Mouse (Mus musculus): Measurements from ENCODE around the gene Olfm2. TPM values are rescaled to one million over a fixed set of nuclear protein-coding genes. Genes with fewer than 3 reads are reported as not detected.

The Olfm2 gene
- polyA plus RNA-seq, 1 experiment, result 2.3 TPM

- no peak overlapping the region for H3K4me3 ChIP-seq (ENCODE audit: insufficient read depth, low read depth, low read length)
- no peaks in the 10 kb centered on the region for H3K36me3 ChIP-seq (ENCODE audit: control insufficient read depth, insufficient read depth, low read length)
- 68% methylated on average over 2 of the region's 2 CpGs for WGBS
- H3K4me1 ChIP-seq (ENCODE audit: control insufficient read depth, insufficient read depth, low read length), result no peaks in the 10 kb centered on the region
- H3K27me3 ChIP-seq (replicated peaks; ENCODE audit: control insufficient read depth, insufficient read depth, low read length), result no peaks in the 10 kb centered on the region
- no peak for DNase-seq
- TF ChIP-seq CTCF (conservative IDR thresholded peaks at IDR 0.05; ENCODE audit: insufficient read depth, insufficient read length, low read depth, low read length), result no peak
- TF ChIP-seq POLR2A (IDR thresholded peaks at IDR 0.05; ENCODE audit: low read depth, low read length), result no peak
- no peak overlapping the region for H3K27ac ChIP-seq (ENCODE audit: insufficient read depth, low read depth, low read length)
Observed at GRCm38 (mm10) chr9:20765274-20765673, 19.1 kb upstream of the Olfm2 start.

GRCm38 (mm10) chr9:20763099-20763498, 16.9 kb upstream of the Olfm2 start:
- 83% methylated on average over 1 of the region's 1 CpGs for WGBS
- no peaks in the 10 kb centered on the region for H3K36me3 ChIP-seq (ENCODE audit: control insufficient read depth, insufficient read depth, low read length)
- H3K27me3 ChIP-seq (replicated peaks; ENCODE audit: control insufficient read depth, insufficient read depth, low read length), result no peaks in the 10 kb centered on the region
- no peaks in the 10 kb centered on the region for H3K4me1 ChIP-seq (ENCODE audit: control insufficient read depth, insufficient read depth, low read length)
- no peak overlapping the region for H3K27ac ChIP-seq (ENCODE audit: insufficient read depth, low read depth, low read length)
- H3K4me3 ChIP-seq (ENCODE audit: insufficient read depth, low read depth, low read length), result no peak overlapping the region
- no peak for TF ChIP-seq CTCF (conservative IDR thresholded peaks at IDR 0.05; ENCODE audit: insufficient read depth, insufficient read length, low read depth, low read length)
- TF ChIP-seq POLR2A (IDR thresholded peaks at IDR 0.05; ENCODE audit: low read depth, low read length), result no peak
- no peak for DNase-seq

GRCm38 (mm10) chr9:20762197-20762961, 16.2 kb upstream of the Olfm2 start:
- no peak for TF ChIP-seq CTCF (conservative IDR thresholded peaks at IDR 0.05; ENCODE audit: insufficient read depth, insufficient read length, low read depth, low read length)
- no peak for TF ChIP-seq POLR2A (IDR thresholded peaks at IDR 0.05; ENCODE audit: low read depth, low read length)
- H3K27me3 ChIP-seq (replicated peaks; ENCODE audit: control insufficient read depth, insufficient read depth, low read length), result no peaks in the 10 kb centered on the region
- 60% methylated on average over 7 of the region's 7 CpGs for WGBS
- H3K36me3 ChIP-seq (ENCODE audit: control insufficient read depth, insufficient read depth, low read length), result no peaks in the 10 kb centered on the region
- no peak for DNase-seq
- no peak overlapping the region for H3K27ac ChIP-seq (ENCODE audit: insufficient read depth, low read depth, low read length)
- H3K4me1 ChIP-seq (ENCODE audit: control insufficient read depth, insufficient read depth, low read length), result no peaks in the 10 kb centered on the region
- H3K4me3 ChIP-seq (ENCODE audit: insufficient read depth, low read depth, low read length), result no peak overlapping the region

GRCm38 (mm10) chr9:20761388-20761787, 15.2 kb upstream of the Olfm2 start:
- H3K27me3 ChIP-seq (replicated peaks; ENCODE audit: control insufficient read depth, insufficient read depth, low read length), result no peaks in the 10 kb centered on the region
- H3K27ac ChIP-seq (ENCODE audit: insufficient read depth, low read depth, low read length), result peak overlapping the region; percentile 36; the same call in 1 of the 2 replicates
- no peak overlapping the region for H3K4me3 ChIP-seq (ENCODE audit: insufficient read depth, low read depth, low read length)
- WGBS, result 83% methylated on average over 3 of the region's 3 CpGs
- no peak for DNase-seq
- no peaks in the 10 kb centered on the region for H3K4me1 ChIP-seq (ENCODE audit: control insufficient read depth, insufficient read depth, low read length)
- no peak for TF ChIP-seq CTCF (conservative IDR thresholded peaks at IDR 0.05; ENCODE audit: insufficient read depth, insufficient read length, low read depth, low read length)
- no peak for TF ChIP-seq POLR2A (IDR thresholded peaks at IDR 0.05; ENCODE audit: low read depth, low read length)
- H3K36me3 ChIP-seq (ENCODE audit: control insufficient read depth, insufficient read depth, low read length), result no peaks in the 10 kb centered on the region

- H3K36me3 ChIP-seq (ENCODE audit: control insufficient read depth, insufficient read depth, low read length), result no peaks in the 10 kb centered on the region
- TF ChIP-seq CTCF (conservative IDR thresholded peaks at IDR 0.05; ENCODE audit: insufficient read depth, insufficient read length, low read depth, low read length), result no peak
- no peak for TF ChIP-seq POLR2A (IDR thresholded peaks at IDR 0.05; ENCODE audit: low read depth, low read length)
- DNase-seq, result peak; percentile 86
- no peak overlapping the region for H3K4me3 ChIP-seq (ENCODE audit: insufficient read depth, low read depth, low read length)
- no peaks in the 10 kb centered on the region for H3K27me3 ChIP-seq (replicated peaks; ENCODE audit: control insufficient read depth, insufficient read depth, low read length)
- WGBS, result 52% methylated on average over 12 of the region's 12 CpGs
- no peaks in the 10 kb centered on the region for H3K4me1 ChIP-seq (ENCODE audit: control insufficient read depth, insufficient read depth, low read length)
- H3K27ac ChIP-seq (ENCODE audit: insufficient read depth, low read depth, low read length), result 0 out of 2 replicates have a peak overlapping the region, but pooled peaks have one; percentile 36
Observed at GRCm38 (mm10) chr9:20760813-20761212, 14.7 kb upstream of the Olfm2 start.

- TF ChIP-seq CTCF (conservative IDR thresholded peaks at IDR 0.05; ENCODE audit: insufficient read depth, insufficient read length, low read depth, low read length) (no peak), POLR2A (IDR thresholded peaks at IDR 0.05; ENCODE audit: low read depth, low read length) (no peak)
- Histone ChIP-seq H3K27me3 (replicated peaks; ENCODE audit: control insufficient read depth, insufficient read depth, low read length) (no peaks in the 10 kb centered on the region), H3K4me3 (ENCODE audit: insufficient read depth, low read depth, low read length) (no peak overlapping the region), H3K36me3 (ENCODE audit: control insufficient read depth, insufficient read depth, low read length) (no peaks in the 10 kb centered on the region), H3K4me1 (ENCODE audit: control insufficient read depth, insufficient read depth, low read length) (no peaks in the 10 kb centered on the region), H3K27ac (ENCODE audit: insufficient read depth, low read depth, low read length) (no peak overlapping the region)
- DNase-seq, result no peak
- WGBS, result 79% methylated on average over 6 of the region's 6 CpGs
Observed at GRCm38 (mm10) chr9:20758896-20759295, 12.7 kb upstream of the Olfm2 start.

- TF ChIP-seq POLR2A (IDR thresholded peaks at IDR 0.05; ENCODE audit: low read depth, low read length) (no peak), CTCF (conservative IDR thresholded peaks at IDR 0.05; ENCODE audit: insufficient read depth, insufficient read length, low read depth, low read length) (no peak)
- H3K27ac ChIP-seq (ENCODE audit: insufficient read depth, low read depth, low read length), result no peak overlapping the region
Observed at GRCm38 (mm10) chr9:20758243-20758642, 12.1 kb upstream of the Olfm2 start.

More at GRCm38 (mm10) chr9:20758243-20758642, 12.1 kb upstream of the Olfm2 start:
- Histone ChIP-seq H3K27me3 (replicated peaks; ENCODE audit: control insufficient read depth, insufficient read depth, low read length) (no peaks in the 10 kb centered on the region), H3K4me3 (ENCODE audit: insufficient read depth, low read depth, low read length) (no peak overlapping the region), H3K4me1 (ENCODE audit: control insufficient read depth, insufficient read depth, low read length) (no peaks in the 10 kb centered on the region), H3K36me3 (ENCODE audit: control insufficient read depth, insufficient read depth, low read length) (no peaks in the 10 kb centered on the region)
- WGBS, result 80% methylated on average over 2 of the region's 2 CpGs
- DNase-seq, result no peak
